Mouse (Mus musculus) liver, adult 2 months (tissue): ENCODE results near the gene Cx3cr1. TPM values are rescaled to one million over a fixed set of nuclear protein-coding genes. Genes with fewer than 3 reads are reported as not detected.

Experiments used
- DNase-seq: peaks from one replicate; pipeline ENCODE4 v3.0.0-alpha.2; 2011; ENCODE audit warnings: low read depth, low spot score; ENCODE audit errors: extremely low read depth
- H3K27ac ChIP-seq: fragments of 200-500 bp; replicated peaks from 2 replicates; pipeline ENCODE4 v1.5.1; 2012; ENCODE audit warnings: low read depth, mild to moderate bottlenecking, control low read depth, inconsistent platforms, low read length; ENCODE audit not compliant: insufficient read depth
- H3K27me3 ChIP-seq: fragments of 200-500 bp; 2 replicates; pipeline ENCODE4 v1.6.1; 2012; ENCODE audit warnings: mild to moderate bottlenecking, moderate library complexity, low read length, inconsistent platforms; ENCODE audit not compliant: control insufficient read depth, insufficient read depth
- H3K36me3 ChIP-seq: fragments of 200-500 bp; 2 replicates; pipeline ENCODE4 v1.6.1; 2012; ENCODE audit warnings: low read length, inconsistent platforms; ENCODE audit not compliant: control insufficient read depth, insufficient read depth
- H3K4me1 ChIP-seq: fragments of 200-500 bp; 2 replicates; pipeline ENCODE4 v1.6.1; 2011; ENCODE audit warnings: low read length; ENCODE audit not compliant: control insufficient read depth, insufficient read depth
- H3K4me3 ChIP-seq: fragments of 200-500 bp; 2 replicates; pipeline ENCODE4 v1.5.1; 2011; ENCODE audit warnings: low read depth, mild to moderate bottlenecking, control low read depth, low read length, moderate library complexity; ENCODE audit not compliant: insufficient read depth
- H3K79me2 ChIP-seq: fragments of 200-500 bp; 2 replicates; pipeline ENCODE4 v1.6.1; 2012; ENCODE audit warnings: inconsistent platforms, mild to moderate bottlenecking, low read length, moderate library complexity; ENCODE audit not compliant: control insufficient read depth, insufficient read depth
- H3K9ac ChIP-seq: fragments of 200-500 bp; 2 replicates; pipeline ENCODE4 v1.6.1; 2012; ENCODE audit warnings: low read depth, mild to moderate bottlenecking, control low read depth, inconsistent platforms, low read length
- CTCF ChIP-seq: fragments of 200-500 bp; IDR thresholded peaks from 2 replicates; pipeline ENCODE4 v1.5.1; 2011; ENCODE audit warnings: low read depth, low read length, control low read depth
- POLR2A ChIP-seq: fragments of 200-500 bp; IDR thresholded peaks from 2 replicates; pipeline ENCODE4 v1.6.1; 2011; ENCODE audit warnings: low read length, control low read depth; ENCODE audit not compliant: insufficient read depth; ENCODE audit errors: extremely low read depth
- WGBS: fragments of 180-500 bp; shearing (Covaris S2); methylation state at CpG from one replicate; pipeline ENCODE4 v1.1.7; 2018; 5-methylcytosine and 5-hydroxymethylcytosine counted together
- polyA plus RNA-seq: library from polyadenylated mRNA; depleted of rRNA; stranded (reverse); fragments of >200 nt; gene quantifications from 2 replicates; pipeline ENCODE4 v1.2.3, GENCODE M21; 2012
- total RNA-seq: library from RNA; depleted of rRNA; stranded (reverse); fragments of >200 nt; gene quantifications from 2 replicates; pipeline ENCODE4 v1.2.3, GENCODE M21; 2014

Cx3cr1 gene
- total and polyA plus RNA-seq, 2 experiments, result 0.09 to 0.39 TPM

- Histone ChIP-seq H3K4me3 (no peak overlapping the region), H3K79me2 (no peaks in the 10 kb centered on the region), H3K27me3 (no peaks in the 10 kb centered on the region), H3K36me3 (no peaks in the 10 kb centered on the region), H3K4me1 (no peaks in the 10 kb centered on the region), H3K9ac (no peak overlapping the region), H3K27ac (no peak overlapping the region)
- TF ChIP-seq POLR2A, result no peak
- peak; percentile 63 for TF ChIP-seq CTCF
- DNase-seq, result no peak
- 84% methylated on average over 12 of the region's 12 CpGs for WGBS
Observed at GRCm38 (mm10) chr9:119945173-119945900, 124.3 kb downstream of the Cx3cr1 start.

- TF ChIP-seq CTCF (no peak), POLR2A (no peak)
- no peak for DNase-seq
- no peaks in the 10 kb centered on the region for H3K27me3 ChIP-seq
- H3K9ac ChIP-seq, result no peak overlapping the region
- H3K36me3 ChIP-seq, result no peaks in the 10 kb centered on the region
- 95% methylated on average over 1 of the region's 1 CpGs for WGBS
- H3K79me2 ChIP-seq, result no peaks in the 10 kb centered on the region
- H3K27ac ChIP-seq, result no peak overlapping the region
- H3K4me1 ChIP-seq, result no peaks in the 10 kb centered on the region
- H3K4me3 ChIP-seq, result no peak overlapping the region
Observed at GRCm38 (mm10) chr9:119943326-119943725, 126.4 kb downstream of the Cx3cr1 start.

GRCm38 (mm10) chr9:119941861-119942260 is 127.8 kb downstream of the Cx3cr1 start:
- no peak for DNase-seq
- Histone ChIP-seq H3K36me3 (no peaks in the 10 kb centered on the region), H3K79me2 (peaks cover 4% of the 10 kb centered on the region; the same call in 1 of the 2 replicates), H3K4me3 (no peak overlapping the region), H3K27me3 (no peaks in the 10 kb centered on the region), H3K9ac (no peak overlapping the region), H3K27ac (no peak overlapping the region), H3K4me1 (no peaks in the 10 kb centered on the region)
- WGBS, result 88% methylated on average over 14 of the region's 14 CpGs
- TF ChIP-seq POLR2A (no peak), CTCF (no peak)

- WGBS, result 83% methylated on average over 5 of the region's 5 CpGs
- H3K9ac ChIP-seq, result no peak overlapping the region
- TF ChIP-seq POLR2A (no peak), CTCF (no peak)
- peaks cover 5% of the 10 kb centered on the region; the same call in 1 of the 2 replicates for H3K79me2 ChIP-seq
- no peak for DNase-seq
- H3K27me3 ChIP-seq, result no peaks in the 10 kb centered on the region
- H3K36me3 ChIP-seq, result no peaks in the 10 kb centered on the region
- H3K4me1 ChIP-seq, result peaks cover under 1% of the 10 kb centered on the region; the same call in 1 of the 2 replicates
- H3K4me3 ChIP-seq, result no peak overlapping the region
- H3K27ac ChIP-seq, result no peak overlapping the region
Observed at GRCm38 (mm10) chr9:119941407-119941806, 128.3 kb downstream of the Cx3cr1 start.

GRCm38 (mm10) chr9:119939646-119940045 is 130.0 kb downstream of the Cx3cr1 start:
- Histone ChIP-seq H3K9ac (no peak overlapping the region), H3K27ac (no peak overlapping the region), H3K4me1 (peaks cover 3% of the 10 kb centered on the region; the same call in 1 of the 2 replicates), H3K27me3 (no peaks in the 10 kb centered on the region), H3K79me2 (peaks cover 10% of the 10 kb centered on the region; the same call in 1 of the 2 replicates), H3K36me3 (no peaks in the 10 kb centered on the region), H3K4me3 (no peak overlapping the region)
- 93% methylated on average over 10 of the region's 10 CpGs for WGBS
- DNase-seq, result no peak
- no peak for TF ChIP-seq POLR2A
- TF ChIP-seq CTCF, result no peak

- Histone ChIP-seq H3K9ac (no peak overlapping the region), H3K27ac (no peak overlapping the region), H3K36me3 (no peaks in the 10 kb centered on the region), H3K4me1 (peaks cover 7% of the 10 kb centered on the region; the same call in 1 of the 2 replicates), H3K27me3 (no peaks in the 10 kb centered on the region), H3K4me3 (no peak overlapping the region), H3K79me2 (peaks cover 10% of the 10 kb centered on the region; the same call in 1 of the 2 replicates)
- no peak for DNase-seq
- TF ChIP-seq CTCF (no peak), POLR2A (no peak)
- 79% methylated on average over 4 of the region's 4 CpGs for WGBS
Observed at GRCm38 (mm10) chr9:119938496-119938895, 131.2 kb downstream of the Cx3cr1 start.
